In genomic region chr9:88522569-88523334, GRCm38 (mm10) we compare ENCODE assay signal across 8 mouse cellular contexts. TPM values are rescaled to one million over a fixed set of nuclear protein-coding genes. Genes with fewer than 3 reads are reported as not detected.
A peak's percentile ranks its signal among the peaks of the same experiment; 100 is the strongest.
DNase-seq lines count a peak whose midpoint lies in the region; ATAC-seq and TF ChIP-seq lines count a peak whose summit lies in the region.

No protein-coding gene starts in this region.

- no peaks in the 10 kb centered on the region for H3K27me3 ChIP-seq in ES-Bruce4 (ENCODE audit: control insufficient read depth, insufficient read depth, low read length, poor library complexity, severe bottlenecking)
- H3K27me3 ChIP-seq in forebrain, embryonic 14.5 days (replicated peaks; ENCODE audit: control insufficient read depth, insufficient read depth, low read length): no peaks in the 10 kb centered on the region
- H3K27me3 ChIP-seq in neural tube, embryonic 15.5 days (replicated peaks): no peaks in the 10 kb centered on the region

- H3K4me3 ChIP-seq in ES-Bruce4 (ENCODE audit: low read depth, low read length): peak overlapping the region; percentile 95
- H3K4me3 ChIP-seq in forebrain, embryonic 14.5 days (ENCODE audit: low read depth, low read length): peak overlapping the region; percentile 81
- H3K4me3 ChIP-seq in neural tube, embryonic 15.5 days (replicated peaks): peak overlapping the region; percentile 62

- WGBS in forebrain, embryonic 14.5 days: under 1% methylated on average over 69 of the region's 69 CpGs
- WGBS in neural tube, embryonic 15.5 days: under 1% methylated on average over 69 of the region's 69 CpGs

- ATAC-seq in cerebellum, adult (ENCODE audit: insufficient number of reproducible peaks, low FRiP score, low TSS enrichment): peak; percentile 92
- ATAC-seq in forebrain, embryonic 14.5 days: peak; percentile 89
- ATAC-seq in neural tube, embryonic 15.5 days (ENCODE audit: low FRiP score): peak; percentile 94

- peak; percentile 99 for DNase-seq in forebrain, embryonic 14.5 days (ENCODE audit: low spot score)
- peak; percentile 98 for DNase-seq in heart, postnatal 14 days
- peak; percentile 97 for DNase-seq in layer of hippocampus, adult 11-12 months (ENCODE audit: low spot score)
- peak; percentile 97 for DNase-seq in lung, adult 18-20 months
- DNase-seq in testis, postnatal 14 days (ENCODE audit: low spot score): peak; percentile 96

- peaks cover 2% of the 10 kb centered on the region for H3K4me1 ChIP-seq in ES-Bruce4 (ENCODE audit: control insufficient read depth, insufficient read depth, low read length)
- H3K4me1 ChIP-seq in forebrain, embryonic 14.5 days (ENCODE audit: control insufficient read depth, insufficient read depth, low read length): peaks cover 6% of the 10 kb centered on the region
- H3K4me1 ChIP-seq in neural tube, embryonic 15.5 days: peaks cover 26% of the 10 kb centered on the region

- H3K9ac ChIP-seq in ES-Bruce4 (ENCODE audit: low read depth, poor library complexity, severe bottlenecking): peak overlapping the region; percentile 92
- H3K9ac ChIP-seq in forebrain, embryonic 14.5 days (ENCODE audit: low read length): peak overlapping the region; percentile 98
- H3K9ac ChIP-seq in neural tube, embryonic 15.5 days (replicated peaks): peak overlapping the region; percentile 72

- no peak for TF ChIP-seq EP300 in ES-Bruce4 (IDR thresholded peaks at IDR 0.05; ENCODE audit: insufficient read depth, low read depth, low read length)

- H3K9me3 ChIP-seq in ES-Bruce4 (replicated peaks; ENCODE audit: control insufficient read depth, insufficient read depth, low read length, poor library complexity, severe bottlenecking): no peaks in the 10 kb centered on the region
- no peaks in the 10 kb centered on the region for H3K9me3 ChIP-seq in forebrain, embryonic 14.5 days (replicated peaks; ENCODE audit: control insufficient read depth, low read length)
- H3K9me3 ChIP-seq in neural tube, embryonic 15.5 days (replicated peaks): no peaks in the 10 kb centered on the region

- TF ChIP-seq CTCF in ES-Bruce4 (IDR thresholded peaks at IDR 0.05; ENCODE audit: low read depth, low read length): no peak

- H3K27ac ChIP-seq in ES-Bruce4 (ENCODE audit: insufficient read depth, low read length): peak overlapping the region; percentile 86
- H3K27ac ChIP-seq in forebrain, embryonic 14.5 days (ENCODE audit: low read depth, low read length): peak overlapping the region; percentile 89
- peak overlapping the region; percentile 91 for H3K27ac ChIP-seq in neural tube, embryonic 15.5 days (replicated peaks)

- intact Hi-C loops in heart, postnatal 14 days (cut with DNase I): loop anchor here (1.0 to 2.0 kb wide), 2 partner anchors 24 to 42 kb away; no protein-coding TSS in a partner anchor

- peak overlapping the region; percentile 84 for H3K4me2 ChIP-seq in forebrain, embryonic 14.5 days (ENCODE audit: low read length)
- H3K4me2 ChIP-seq in neural tube, embryonic 15.5 days: peak overlapping the region; percentile 91

- peaks cover 23% of the 10 kb centered on the region for H3K36me3 ChIP-seq in ES-Bruce4 (ENCODE audit: control insufficient read depth, insufficient read depth, low read length, poor library complexity, severe bottlenecking)
- H3K36me3 ChIP-seq in forebrain, embryonic 14.5 days (ENCODE audit: control insufficient read depth, insufficient read depth, low read length): peaks cover 21% of the 10 kb centered on the region
- H3K36me3 ChIP-seq in neural tube, embryonic 15.5 days: 0 out of 2 replicates have a peak, but pooled peaks cover 3% of the 10 kb centered on the region

- peak; percentile 99 for TF ChIP-seq POLR2A in ES-Bruce4 (IDR thresholded peaks at IDR 0.05; ENCODE audit: insufficient read depth, low read length)

RNA-seq across cellular contexts. Expression of gene Zfp949, which starts 25.1 kb away (rescaled TPM):
- 7.9 and 11.5 TPM in 2 replicates for polyA plus RNA-seq in ES-Bruce4 (2011; ENCODE audit: insufficient read depth, insufficient read length, low read depth, missing spikeins)
- 11.8 and 14.8 TPM in 2 replicates for polyA plus RNA-seq in forebrain, embryonic 14.5 days (2014; fragmentation: Nextera tagmentation; extraction: Ambion mirVana)
- total RNA-seq in heart, postnatal 14 days (2021): 1 to 10 TPM; 6.9 to 7.8 TPM
- 19.9 and 21.4 TPM in 2 replicates for polyA plus RNA-seq in neural tube, embryonic 15.5 days (2015; fragmentation: Nextera tagmentation; extraction: Ambion mirVana)

RNA-seq across cellular contexts. Expression of gene Syncrip, which starts 40.4 kb away (rescaled TPM):
- 314 and 327 TPM in 2 replicates for polyA plus RNA-seq in ES-Bruce4 (2011; ENCODE audit: insufficient read depth, insufficient read length, low read depth, missing spikeins)
- polyA plus RNA-seq in forebrain, embryonic 14.5 days (2014; fragmentation: Nextera tagmentation; extraction: Ambion mirVana): 139 and 157 TPM in 2 replicates
- total RNA-seq in heart, postnatal 14 days (2021): 10 to 100 TPM; 61.2 to 62.1 TPM
- 66.7 and 73.3 TPM in 2 replicates for polyA plus RNA-seq in neural tube, embryonic 15.5 days (2015; fragmentation: Nextera tagmentation; extraction: Ambion mirVana)

RNA-seq across cellular contexts. Expression of gene Trim43a, which starts 57.9 kb away (rescaled TPM):
- polyA plus RNA-seq in ES-Bruce4 (2011; ENCODE audit: insufficient read depth, insufficient read length, low read depth, missing spikeins): not detected in 2 replicates
- 0.11 TPM in 2 replicates for polyA plus RNA-seq in forebrain, embryonic 14.5 days (2014; fragmentation: Nextera tagmentation; extraction: Ambion mirVana)
- total RNA-seq in heart, postnatal 14 days (2021): under 1 TPM; 0.17 to 0.22 TPM
- 0.08 and 0.20 TPM in 2 replicates for polyA plus RNA-seq in neural tube, embryonic 15.5 days (2015; fragmentation: Nextera tagmentation; extraction: Ambion mirVana)

Comparison
In these comparisons a context has a peak if more than half of its experiments do, and no peak if none do; other contexts are left out.
1. Peak in every context shown above with its lines: DNase-seq, ATAC-seq, H3K4me3 ChIP-seq and H3K27ac ChIP-seq.